Mouse (Mus musculus): ENCODE measurements around the gene Ncln. TPM values are rescaled to one million over a fixed set of nuclear protein-coding genes. Genes with fewer than 3 reads are reported as not detected.

Ncln gene
- polyA plus RNA-seq, 1 experiment from 2014 or later, result 44.5 TPM

DNA sequence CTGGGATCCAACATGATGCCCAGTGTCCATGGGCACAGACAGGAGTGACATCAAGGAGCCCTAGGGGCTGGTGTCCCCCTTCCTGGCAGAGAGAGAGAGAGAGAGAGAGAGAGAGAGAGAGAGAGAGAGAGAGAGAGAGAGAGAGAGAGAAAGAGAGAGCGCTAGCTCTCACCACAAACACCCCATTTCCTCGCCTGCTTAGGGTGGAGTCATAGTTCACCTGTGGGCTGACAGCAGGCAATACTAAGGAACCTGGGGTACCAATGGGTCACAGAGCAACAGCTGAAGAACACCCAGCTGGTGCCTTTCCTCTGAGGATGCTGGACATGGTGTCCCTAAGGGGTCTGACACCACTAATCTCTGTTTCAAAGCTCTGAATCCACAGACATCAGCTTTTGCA, 41.2 kb upstream of the Ncln start:
- H3K4me3 ChIP-seq (ENCODE audit: low read depth, low read length), result no peak overlapping the region
- H3K9ac ChIP-seq (ENCODE audit: low read length), result no peak overlapping the region
- 93% methylated on average over 2 of the region's 2 CpGs for WGBS
- no peak overlapping the region for H3K27ac ChIP-seq (ENCODE audit: low read depth, low read length)
- H3K4me1 ChIP-seq (ENCODE audit: control insufficient read depth, insufficient read depth, low read length), result peaks cover 4% of the 10 kb centered on the region; the same call in 1 of the 2 replicates
- ATAC-seq (ENCODE audit: low FRiP score) (no peak), DNase-seq (ENCODE audit: low spot score, missing footprints) (no peak)
- no peak overlapping the region for H3K4me2 ChIP-seq
- H3K36me3 ChIP-seq (ENCODE audit: control insufficient read depth, insufficient read depth, low read length), result peaks cover 10% of the 10 kb centered on the region; the same call in 1 of the 2 replicates
- no peaks in the 10 kb centered on the region for H3K9me3 ChIP-seq (ENCODE audit: control insufficient read depth, low read length)
- no peaks in the 10 kb centered on the region for H3K27me3 ChIP-seq (ENCODE audit: control insufficient read depth, insufficient read depth, low read length)

- Histone ChIP-seq H3K4me1 (ENCODE audit: control insufficient read depth, insufficient read depth, low read length) (no peaks in the 10 kb centered on the region), H3K36me3 (ENCODE audit: control insufficient read depth, insufficient read depth, low read length) (peaks cover 10% of the 10 kb centered on the region; the same call in 1 of the 2 replicates)
- WGBS, result 80% methylated on average over 6 of the region's 6 CpGs
Measured at GRCm38 (mm10) chr10:81536734-81537133, 40.5 kb upstream of the Ncln start.

GRCm38 (mm10) chr10:81534826-81535225, 38.6 kb upstream of the Ncln start:
- Histone ChIP-seq H3K4me2 (no peak overlapping the region), H3K9ac (ENCODE audit: low read length) (no peak overlapping the region), H3K4me3 (ENCODE audit: low read depth, low read length) (no peak overlapping the region), H3K27me3 (ENCODE audit: control insufficient read depth, insufficient read depth, low read length) (no peaks in the 10 kb centered on the region), H3K4me1 (ENCODE audit: control insufficient read depth, insufficient read depth, low read length) (no peaks in the 10 kb centered on the region), H3K36me3 (ENCODE audit: control insufficient read depth, insufficient read depth, low read length) (peaks cover 10% of the 10 kb centered on the region; the same call in 1 of the 2 replicates), H3K27ac (ENCODE audit: low read depth, low read length) (no peak overlapping the region), H3K9me3 (ENCODE audit: control insufficient read depth, low read length) (no peaks in the 10 kb centered on the region)
- WGBS, result 64% methylated on average over 16 of the region's 16 CpGs
- DNase-seq (ENCODE audit: low spot score, missing footprints) (no peak), ATAC-seq (ENCODE audit: low FRiP score) (no peak)

More at GRCm38 (mm10) chr10:81536734-81537133, 40.5 kb upstream of the Ncln start:
- ATAC-seq (ENCODE audit: low FRiP score), result no peak
- H3K9me3 ChIP-seq (ENCODE audit: control insufficient read depth, low read length), result no peaks in the 10 kb centered on the region
- no peaks in the 10 kb centered on the region for H3K27me3 ChIP-seq (ENCODE audit: control insufficient read depth, insufficient read depth, low read length)
- H3K4me2 ChIP-seq, result no peak overlapping the region
- no peak overlapping the region for H3K27ac ChIP-seq (ENCODE audit: low read depth, low read length)
- H3K9ac ChIP-seq (ENCODE audit: low read length), result no peak overlapping the region
- H3K4me3 ChIP-seq (ENCODE audit: low read depth, low read length), result no peak overlapping the region
- no peak for DNase-seq (ENCODE audit: low spot score, missing footprints)

GRCm38 (mm10) chr10:81526779-81527178, 30.6 kb upstream of the Ncln start:
- Histone ChIP-seq H3K27ac (ENCODE audit: low read depth, low read length) (no peak overlapping the region), H3K9ac (ENCODE audit: low read length) (no peak overlapping the region), H3K36me3 (ENCODE audit: control insufficient read depth, insufficient read depth, low read length) (no peaks in the 10 kb centered on the region), H3K27me3 (ENCODE audit: control insufficient read depth, insufficient read depth, low read length) (no peaks in the 10 kb centered on the region; the same call in 1 of the 2 replicates), H3K4me2 (no peak overlapping the region), H3K4me3 (ENCODE audit: low read depth, low read length) (no peak overlapping the region), H3K4me1 (ENCODE audit: control insufficient read depth, insufficient read depth, low read length) (no peaks in the 10 kb centered on the region), H3K9me3 (ENCODE audit: control insufficient read depth, low read length) (no peaks in the 10 kb centered on the region)
- WGBS, result 17% methylated on average over 14 of the region's 14 CpGs
- DNase-seq (ENCODE audit: low spot score, missing footprints) (peak; percentile 99), ATAC-seq (ENCODE audit: low FRiP score) (peak; percentile 64)

DNA sequence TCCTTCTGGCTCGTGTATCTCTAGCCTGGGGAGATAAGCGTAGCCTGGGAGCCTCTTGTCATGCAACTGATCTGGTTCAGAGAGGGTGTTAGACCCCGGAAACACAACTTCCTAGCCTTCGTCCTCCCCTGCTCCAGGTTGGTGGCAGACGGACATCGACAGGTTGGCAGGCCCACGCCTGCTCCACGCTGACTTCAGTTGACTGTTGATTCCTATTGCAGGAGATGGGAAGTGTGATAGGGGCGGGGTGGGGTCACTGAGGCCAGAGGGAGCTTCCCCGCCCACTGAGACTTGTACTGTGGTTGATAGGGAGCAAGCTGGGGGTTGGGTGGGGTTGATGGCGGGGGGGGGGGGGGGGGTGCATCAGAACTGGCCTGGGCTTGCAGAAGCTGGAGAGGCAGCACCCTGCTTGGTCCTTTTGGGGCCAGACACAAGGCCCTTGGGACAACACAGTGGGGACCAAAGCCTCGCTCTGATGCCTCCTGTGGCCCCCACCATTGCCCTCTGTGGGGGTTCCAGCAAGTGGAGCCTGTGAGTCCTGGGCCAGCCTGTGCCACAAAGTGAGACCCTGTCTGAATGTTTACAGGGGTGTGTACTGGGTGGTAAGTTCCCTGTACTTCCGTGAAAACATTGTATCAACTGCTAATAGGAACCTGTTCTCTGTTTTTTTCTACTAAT, 29.0 kb upstream of the Ncln start:
- H3K9ac ChIP-seq (ENCODE audit: low read length), result no peak overlapping the region
- H3K27me3 ChIP-seq (ENCODE audit: control insufficient read depth, insufficient read depth, low read length), result no peaks in the 10 kb centered on the region; the same call in 1 of the 2 replicates
- no peak for ATAC-seq (ENCODE audit: low FRiP score)
- no peaks in the 10 kb centered on the region for H3K36me3 ChIP-seq (ENCODE audit: control insufficient read depth, insufficient read depth, low read length)
- H3K4me3 ChIP-seq (ENCODE audit: low read depth, low read length), result no peak overlapping the region
- H3K4me2 ChIP-seq, result no peak overlapping the region
- DNase-seq (ENCODE audit: low spot score, missing footprints), result no peak
- H3K4me1 ChIP-seq (ENCODE audit: control insufficient read depth, insufficient read depth, low read length), result no peaks in the 10 kb centered on the region
- H3K9me3 ChIP-seq (ENCODE audit: control insufficient read depth, low read length), result no peaks in the 10 kb centered on the region
- H3K27ac ChIP-seq (ENCODE audit: low read depth, low read length), result no peak overlapping the region
- WGBS, result 68% methylated on average over 12 of the region's 13 CpGs

- Histone ChIP-seq H3K9me3 (ENCODE audit: control insufficient read depth, low read length) (no peaks in the 10 kb centered on the region), H3K36me3 (ENCODE audit: control insufficient read depth, insufficient read depth, low read length) (no peaks in the 10 kb centered on the region), H3K4me3 (ENCODE audit: low read depth, low read length) (no peak within 1 kb of the TSS), H3K27ac (ENCODE audit: low read depth, low read length) (no peak within 1 kb of the TSS), H3K4me1 (ENCODE audit: control insufficient read depth, insufficient read depth, low read length) (no peaks in the 10 kb centered on the region), H3K9ac (ENCODE audit: low read length) (no peak within 1 kb of the TSS), H3K27me3 (ENCODE audit: control insufficient read depth, insufficient read depth, low read length) (no peaks in the 10 kb centered on the region; the same call in 1 of the 2 replicates), H3K4me2 (no peak within 1 kb of the TSS)
- WGBS, result 31% methylated on average over 9 of the region's 9 CpGs
- ATAC-seq (ENCODE audit: low FRiP score), result no peak; the same call in 1 of the 2 replicates
- DNase-seq (ENCODE audit: low spot score, missing footprints), result no peak
Measured at GRCm38 (mm10) chr10:81524051-81524605, 27.9 kb upstream of the Ncln start, which contains the start of gene Gna15. TSS of gene Gna15 (minus strand) at chr10:81524225.

- Histone ChIP-seq H3K9ac (ENCODE audit: low read length) (no peak overlapping the region), H3K9me3 (ENCODE audit: control insufficient read depth, low read length) (no peaks in the 10 kb centered on the region), H3K4me2 (no peak overlapping the region), H3K27ac (ENCODE audit: low read depth, low read length) (no peak overlapping the region), H3K27me3 (ENCODE audit: control insufficient read depth, insufficient read depth, low read length) (no peaks in the 10 kb centered on the region; the same call in 1 of the 2 replicates), H3K4me1 (ENCODE audit: control insufficient read depth, insufficient read depth, low read length) (no peaks in the 10 kb centered on the region), H3K4me3 (ENCODE audit: low read depth, low read length) (no peak overlapping the region), H3K36me3 (ENCODE audit: control insufficient read depth, insufficient read depth, low read length) (no peaks in the 10 kb centered on the region)
- 23% methylated on average over 19 of the region's 19 CpGs for WGBS
- no peak for DNase-seq (ENCODE audit: low spot score, missing footprints)
- ATAC-seq (ENCODE audit: low FRiP score), result no peak
Measured at GRCm38 (mm10) chr10:81523570-81523969, 27.4 kb upstream of the Ncln start.

- 73% methylated on average over 6 of the region's 6 CpGs for WGBS
- Histone ChIP-seq H3K27me3 (ENCODE audit: control insufficient read depth, insufficient read depth, low read length) (no peaks in the 10 kb centered on the region; the same call in 1 of the 2 replicates), H3K9me3 (ENCODE audit: control insufficient read depth, low read length) (no peaks in the 10 kb centered on the region), H3K4me2 (no peak overlapping the region), H3K4me1 (ENCODE audit: control insufficient read depth, insufficient read depth, low read length) (no peaks in the 10 kb centered on the region), H3K4me3 (ENCODE audit: low read depth, low read length) (no peak overlapping the region), H3K27ac (ENCODE audit: low read depth, low read length) (no peak overlapping the region), H3K36me3 (ENCODE audit: control insufficient read depth, insufficient read depth, low read length) (no peaks in the 10 kb centered on the region), H3K9ac (ENCODE audit: low read length) (no peak overlapping the region)
- DNase-seq (ENCODE audit: low spot score, missing footprints), result no peak
- no peak for ATAC-seq (ENCODE audit: low FRiP score)
Measured at GRCm38 (mm10) chr10:81523142-81523541, 26.9 kb upstream of the Ncln start.

DNA sequence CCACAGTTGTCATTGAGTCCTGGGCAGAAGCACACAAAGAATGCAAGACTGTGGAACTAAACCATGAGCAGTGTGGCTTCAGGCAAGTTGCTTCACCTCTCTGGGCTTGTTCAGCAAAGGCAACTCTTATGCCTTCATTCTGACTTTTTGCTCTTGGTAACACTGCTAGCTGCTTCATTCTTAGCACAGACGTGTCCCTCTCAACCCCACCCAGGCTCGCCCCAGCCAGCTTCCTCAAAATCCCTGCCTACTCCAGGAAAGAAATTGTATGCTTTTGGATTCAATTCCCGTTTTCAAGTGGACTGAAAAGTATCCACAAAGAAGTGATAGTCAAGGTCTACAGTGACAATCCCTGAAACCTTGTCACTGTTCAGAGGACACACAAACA, 23.8 kb upstream of the Ncln start:
- Histone ChIP-seq H3K4me2 (no peak overlapping the region), H3K9ac (ENCODE audit: low read length) (no peak overlapping the region), H3K4me3 (ENCODE audit: low read depth, low read length) (no peak overlapping the region), H3K9me3 (ENCODE audit: control insufficient read depth, low read length) (no peaks in the 10 kb centered on the region), H3K27ac (ENCODE audit: low read depth, low read length) (no peak overlapping the region), H3K4me1 (ENCODE audit: control insufficient read depth, insufficient read depth, low read length) (no peaks in the 10 kb centered on the region), H3K36me3 (ENCODE audit: control insufficient read depth, insufficient read depth, low read length) (no peaks in the 10 kb centered on the region), H3K27me3 (ENCODE audit: control insufficient read depth, insufficient read depth, low read length) (no peaks in the 10 kb centered on the region; the same call in 1 of the 2 replicates)
- ATAC-seq (ENCODE audit: low FRiP score) (no peak), DNase-seq (ENCODE audit: low spot score, missing footprints) (no peak)
- WGBS, result 81% methylated on average over 3 of the region's 3 CpGs
